Mouse (Mus musculus): Measurements from ENCODE around the gene Chn2.

DNA sequence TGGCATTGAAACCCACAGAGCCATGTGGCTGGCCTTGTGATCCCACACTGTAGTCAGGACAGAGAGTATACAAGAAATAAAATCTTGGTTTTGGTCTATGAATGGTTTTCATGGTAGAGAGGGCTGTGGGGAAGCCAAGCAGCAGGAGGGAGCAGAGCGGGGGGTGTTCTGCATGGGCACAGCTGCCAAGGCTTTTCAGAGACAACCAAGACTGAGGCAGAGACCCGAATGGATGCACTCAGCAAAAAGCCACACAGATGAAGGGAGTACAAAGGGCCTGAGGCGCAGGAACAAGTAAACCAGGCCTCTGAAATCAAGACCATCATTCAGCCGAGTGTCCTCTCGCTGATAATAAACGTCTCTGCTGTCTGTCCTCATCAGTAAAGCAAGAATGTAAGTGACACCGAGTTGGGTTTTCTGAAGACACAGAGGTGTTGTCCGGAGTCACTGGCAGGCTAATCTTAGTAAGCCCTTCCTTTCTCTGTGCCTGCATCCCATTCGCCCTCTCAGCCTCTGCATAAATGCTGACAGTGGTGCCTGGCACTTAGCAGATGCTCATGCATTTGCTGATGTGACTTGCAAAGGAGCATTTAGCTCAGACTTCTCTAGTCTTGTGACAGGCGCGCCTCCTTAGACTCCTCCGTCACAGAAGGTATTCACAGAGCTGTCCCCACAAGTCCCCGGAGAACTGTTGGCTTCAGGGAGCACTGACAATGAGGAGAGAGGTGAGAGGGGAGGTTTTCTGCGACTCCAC is 144.6 kb downstream of the Chn2 start:
- TF ChIP-seq CTCF (conservative IDR thresholded peaks at IDR 0.05; ENCODE audit: low read length) (no peak), POU5F1 (IDR thresholded peaks at IDR 0.05; ENCODE audit: borderline replicate concordance, low read length) (no peak), NANOG (IDR thresholded peaks at IDR 0.05; ENCODE audit: borderline replicate concordance, low read length) (no peak)

Data from E14TG2a.4 (cell line).